Comparison of ENCODE assay signal across 9 mouse cellular contexts in the genomic region with DNA sequence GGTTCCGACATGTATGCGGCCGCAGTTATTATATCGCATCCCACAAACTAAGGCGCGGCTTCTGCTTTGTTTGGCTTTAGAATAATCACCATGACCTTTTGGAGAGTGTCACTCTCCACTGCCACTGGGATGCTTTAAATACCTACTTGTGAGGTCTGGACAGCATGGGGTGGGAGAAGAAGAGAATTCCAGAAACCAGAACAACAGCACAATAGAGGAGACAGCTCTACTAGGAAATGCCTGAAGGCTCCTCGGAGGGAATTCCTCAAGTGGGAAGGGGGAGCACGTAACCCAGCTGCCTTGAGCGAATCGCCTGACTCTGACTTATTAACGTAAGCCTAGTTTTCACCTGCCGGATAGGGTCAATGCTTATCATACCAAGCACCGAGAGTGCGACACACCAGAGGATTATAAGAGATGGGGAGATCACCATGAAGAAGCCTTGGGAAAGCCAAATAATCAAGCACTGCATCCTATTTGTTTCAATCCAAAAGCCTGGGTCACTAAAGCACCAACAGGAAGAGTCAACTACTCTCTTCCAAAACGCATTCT.
A peak's percentile ranks its signal among the peaks of the same experiment; 100 is the strongest.
DNase-seq lines count a peak whose midpoint lies in the region; ATAC-seq and TF ChIP-seq lines count a peak whose summit lies in the region.
"Had no signal": no experiment of that assay in that cellular context is flagged by ENCODE, and none has a peak within 500 bp of the region (broad histone marks: within the 10 kb centered on the region; RNA-seq: fewer than 3 reads in every experiment).

No protein-coding gene starts in this region.

- TF ChIP-seq CTCF in lung, postnatal 0 days (IDR thresholded peaks at IDR 0.05), result no peak
- TF ChIP-seq CTCF in lung, adult 2 months (IDR thresholded peaks at IDR 0.05; ENCODE audit: insufficient read depth, low read length), result no peak
- TF ChIP-seq CTCF in forebrain, postnatal 0 days (IDR thresholded peaks at IDR 0.05; ENCODE audit: low read depth), result no peak
- TF ChIP-seq CTCF in cerebellum, adult 2 months (IDR thresholded peaks at IDR 0.05; ENCODE audit: borderline replicate concordance, insufficient read depth, low read depth, low read length), result no peak

- H3K9me3 ChIP-seq in lung, postnatal 0 days (ENCODE audit: low read length), result no peaks in the 10 kb centered on the region
- no peaks in the 10 kb centered on the region for H3K9me3 ChIP-seq in forebrain, postnatal 0 days (ENCODE audit: low read length)
- H3K9me3 ChIP-seq in midbrain, embryonic 10.5 days (replicated peaks), result no peaks in the 10 kb centered on the region

- H3K4me3 ChIP-seq in lung, postnatal 0 days (ENCODE audit: low read depth, low read length), result no peak overlapping the region; the same call in 1 of the 2 replicates
- H3K4me3 ChIP-seq in lung, adult 2 months (replicated peaks; ENCODE audit: extremely low read depth, low read depth, low read length), result no peak overlapping the region
- H3K4me3 ChIP-seq in forebrain, postnatal 0 days (ENCODE audit: low read depth, low read length), result no peak overlapping the region
- peak overlapping the region; percentile 41 for H3K4me3 ChIP-seq in midbrain, embryonic 10.5 days
- H3K4me3 ChIP-seq in cerebellum, adult 2 months (replicated peaks; ENCODE audit: insufficient read depth, low read depth, low read length), result no peak overlapping the region

- no peak for TF ChIP-seq POLR2A in lung, adult 2 months (IDR thresholded peaks at IDR 0.05; ENCODE audit: borderline replicate concordance, extremely low read depth, low read depth, low read length)
- no peak for TF ChIP-seq POLR2A in cerebellum, adult 2 months (IDR thresholded peaks at IDR 0.05; ENCODE audit: borderline replicate concordance, insufficient read depth, low read length)

- H3K27me3 ChIP-seq in lung, postnatal 0 days (replicated peaks; ENCODE audit: insufficient read depth, low read length), result no peaks in the 10 kb centered on the region
- H3K27me3 ChIP-seq in forebrain, postnatal 0 days (ENCODE audit: insufficient read depth, low read length), result no peaks in the 10 kb centered on the region
- H3K27me3 ChIP-seq in midbrain, embryonic 10.5 days (ENCODE audit: low read depth, poor library complexity, severe bottlenecking), result no peaks in the 10 kb centered on the region
- H3K27me3 ChIP-seq in cerebellum, adult 2 months (ENCODE audit: control insufficient read depth, insufficient read depth, low read length), result no peaks in the 10 kb centered on the region; the same call in 1 of the 2 replicates
- H3K27me3 ChIP-seq: megakaryocyte, embryonic 14.5 days had no signal

- ATAC-seq in lung, postnatal 0 days, result no peak; the same call in 1 of the 2 replicates
- no peak for ATAC-seq in forebrain, postnatal 0 days

- H3K9ac ChIP-seq in lung, postnatal 0 days (replicated peaks; ENCODE audit: low read depth), result no peak overlapping the region
- no peak overlapping the region for H3K9ac ChIP-seq in forebrain, postnatal 0 days

- 33% methylated on average over 15 of the region's 15 CpGs for WGBS in lung, postnatal 0 days
- WGBS in lung, adult 2 months, result 50% methylated on average over 15 of the region's 15 CpGs
- WGBS in forebrain, postnatal 0 days, result 24% methylated on average over 15 of the region's 15 CpGs
- WGBS in midbrain, embryonic 10.5 days, result 25% methylated on average over 15 of the region's 15 CpGs
- 18% methylated on average over 15 of the region's 15 CpGs for WGBS in cerebellum, adult 2 months

- no peak overlapping the region; the same call in 1 of the 2 replicates for H3K27ac ChIP-seq in lung, postnatal 0 days (ENCODE audit: low read length)
- H3K27ac ChIP-seq in forebrain, postnatal 0 days (ENCODE audit: low read depth, low read length), result no peak overlapping the region
- peak overlapping the region; percentile 86 for H3K27ac ChIP-seq in midbrain, embryonic 10.5 days (replicated peaks)
- no peak overlapping the region for H3K27ac ChIP-seq in cerebellum, adult 2 months (ENCODE audit: insufficient read depth, low read length)
- H3K27ac ChIP-seq: kidney, postnatal 0 days had no signal

- peak; percentile 22 for DNase-seq in lung, postnatal 0 days (ENCODE audit: low spot score)
- DNase-seq in lung, adult 2 months, result no peak
- DNase-seq in forebrain, postnatal 0 days, result peak; percentile 27
- peak; percentile 38 for DNase-seq in midbrain, embryonic 10.5 days (ENCODE audit: low spot score)
- DNase-seq in cerebellum, adult 2 months, result no peak
- DNase-seq in cerebellum, adult 8-10 months, result no peak
- no peak for DNase-seq in cerebellum, adult 11-12 months

- peak overlapping the region; percentile 38 for H3K4me2 ChIP-seq in lung, postnatal 0 days (replicated peaks; ENCODE audit: low read depth, low read length)
- H3K4me2 ChIP-seq in forebrain, postnatal 0 days (ENCODE audit: low read depth), result peak overlapping the region; percentile 41

- no peak for TF ChIP-seq EP300 in lung, postnatal 0 days (IDR thresholded peaks at IDR 0.05)

- no peaks in the 10 kb centered on the region for H3K36me3 ChIP-seq in lung, postnatal 0 days (ENCODE audit: insufficient read depth, low read length)
- H3K36me3 ChIP-seq in forebrain, postnatal 0 days (ENCODE audit: insufficient read depth), result no peaks in the 10 kb centered on the region
- H3K36me3 ChIP-seq in midbrain, embryonic 10.5 days, result no peaks in the 10 kb centered on the region

- H3K4me1 ChIP-seq in lung, postnatal 0 days (ENCODE audit: insufficient read depth, low read depth, low read length), result peaks cover 16% of the 10 kb centered on the region
- H3K4me1 ChIP-seq in lung, adult 2 months (ENCODE audit: control insufficient read depth, insufficient read depth, low read length), result peaks cover 11% of the 10 kb centered on the region
- H3K4me1 ChIP-seq in forebrain, postnatal 0 days (ENCODE audit: insufficient read depth), result peaks cover 33% of the 10 kb centered on the region
- peaks cover 67% of the 10 kb centered on the region for H3K4me1 ChIP-seq in midbrain, embryonic 10.5 days
- peaks cover 8% of the 10 kb centered on the region for H3K4me1 ChIP-seq in cerebellum, adult 2 months (ENCODE audit: control insufficient read depth, insufficient read depth, low read length)

Comparison
In these comparisons a context has a peak if more than half of its experiments do, and no peak if none do; other contexts are left out.
1. DNase-seq: peak in lung, postnatal 0 days (single experiment), forebrain, postnatal 0 days (single experiment) and midbrain, embryonic 10.5 days (single experiment); none in lung, adult 2 months (single experiment), cerebellum, adult 2 months (0 of 2), cerebellum, adult 8-10 months (single experiment) and cerebellum, adult 11-12 months (single experiment).